Mouse (Mus musculus) left cerebral cortex, adult 2 months (tissue): ENCODE data around the gene Tnrc6a. TPM values are rescaled to one million over a fixed set of nuclear protein-coding genes. Genes with fewer than 3 reads are reported as not detected.

Experiments
- DNase-seq, 2 experiments: peaks; one replicate each; pipeline ENCODE4 v3.0.0; 2021 to 2022; ENCODE audit warnings: low spot score in 2 of 2, mixed read lengths in 1 of 2; ENCODE audit errors: extremely low spot score in 1 of 2
- H3K27ac ChIP-seq: fragments of 200-600 bp; 2 replicates; pipeline ENCODE4 v1.8.1; 2022
- H3K4me3 ChIP-seq: fragments of 200-600 bp; 2 replicates; pipeline ENCODE4 v1.8.1; 2022
- CTCF ChIP-seq: fragments of 200-600 bp; IDR thresholded peaks from 2 replicates; pipeline ENCODE4 v1.8.1; 2022; ENCODE audit warnings: antibody characterized with exemption, mild to moderate bottlenecking, moderate library complexity
- intact Hi-C: fragments of 180-260 bp; cut with DNase I; formaldehyde crosslinking; loops from one replicate; pipeline ENCODE4 v1.15.1; 2025
- total RNA-seq, 2 experiments: library from RNA; stranded (reverse); gene quantifications; 2 replicates each; pipeline ENCODE4 v1.2.3; 2021

Gene Tnrc6a
- total RNA-seq, 2 experiments from 2014 or later, result 59.6 to 62.4 TPM

DNA sequence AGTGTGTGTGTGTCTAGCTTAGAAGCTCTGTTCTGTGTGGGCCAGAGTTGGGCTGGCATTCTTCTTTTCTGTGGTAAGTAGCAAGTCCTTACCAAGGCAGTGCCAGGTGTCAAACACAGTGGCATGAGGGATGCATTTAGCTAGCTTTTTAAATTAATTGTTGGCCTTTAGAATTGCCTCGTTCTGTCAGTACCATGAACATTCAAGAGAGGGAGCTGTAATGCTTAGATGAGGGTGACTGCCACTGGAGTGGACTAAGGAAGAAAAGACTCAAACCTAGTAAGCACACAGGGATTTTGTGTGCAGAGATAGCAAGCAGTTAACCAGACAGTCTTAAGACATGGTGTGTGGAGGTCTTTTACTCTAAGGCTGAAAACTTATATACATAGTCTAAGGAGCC, 3.6 kb downstream of the Tnrc6a start:
- no peak for DNase-seq
- TF ChIP-seq CTCF, result peak; percentile 45
- Histone ChIP-seq H3K4me3 (no peak overlapping the region), H3K27ac (no peak overlapping the region)
- intact Hi-C loops, result loop anchor here (5.0 kb wide), 1 partner anchor 60 kb away; no protein-coding TSS in a partner anchor

DNA sequence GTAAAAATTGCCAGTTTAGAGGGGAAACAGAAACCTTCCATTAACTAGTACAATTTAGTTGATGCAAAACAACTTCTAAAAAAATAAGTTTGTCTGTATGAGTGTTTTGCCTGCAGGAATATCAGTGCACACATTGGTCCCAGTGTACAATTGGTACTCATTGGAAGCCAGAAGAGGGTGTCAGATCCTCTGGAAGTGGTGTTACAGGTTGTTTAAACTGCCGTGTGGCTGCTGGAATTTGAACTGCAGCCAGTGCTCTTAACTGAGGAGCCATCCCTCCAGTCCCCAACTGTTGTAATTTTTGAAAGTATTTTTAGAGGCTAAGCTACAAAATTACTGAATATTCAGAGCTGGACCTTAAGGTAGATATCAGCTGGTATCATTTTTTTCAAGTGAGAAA, 4.3 kb downstream of the Tnrc6a start:
- intact Hi-C loops, result loop anchor here (5.0 kb wide), 1 partner anchor 61 kb away; no protein-coding TSS in a partner anchor
- DNase-seq, result no peak

DNA sequence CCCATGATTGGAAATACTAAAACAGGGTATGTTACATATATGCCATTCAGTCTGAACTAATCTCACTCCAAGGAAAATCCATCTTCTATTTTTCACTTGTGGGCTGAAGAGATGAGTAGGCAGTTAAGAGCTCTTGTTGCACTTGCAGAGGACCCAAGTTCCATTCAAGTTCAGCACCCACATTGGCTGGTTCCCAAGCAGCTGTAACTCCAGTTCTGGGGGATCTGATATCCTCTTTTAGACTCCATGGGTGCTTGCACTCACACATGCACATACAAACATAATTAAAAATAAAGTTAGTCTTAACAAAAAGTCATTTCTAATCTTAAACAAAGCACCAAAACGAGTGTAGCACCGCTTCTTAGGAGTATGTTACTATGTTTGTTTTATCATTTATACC, 5.4 kb downstream of the Tnrc6a start:
- no peak overlapping the region for H3K4me3 ChIP-seq
- H3K27ac ChIP-seq, result peak overlapping the region; percentile 26; the same call in 1 of the 2 replicates
- no peak for DNase-seq
- intact Hi-C loops, result loop anchor here (5.0 kb wide), 1 partner anchor 62 kb away; no protein-coding TSS in a partner anchor
- TF ChIP-seq CTCF, result no peak

More for the DNA sequence above, 4.3 kb downstream of the Tnrc6a start:
- TF ChIP-seq CTCF, result no peak
- no peak overlapping the region for H3K4me3 ChIP-seq
- H3K27ac ChIP-seq, result no peak overlapping the region

DNA sequence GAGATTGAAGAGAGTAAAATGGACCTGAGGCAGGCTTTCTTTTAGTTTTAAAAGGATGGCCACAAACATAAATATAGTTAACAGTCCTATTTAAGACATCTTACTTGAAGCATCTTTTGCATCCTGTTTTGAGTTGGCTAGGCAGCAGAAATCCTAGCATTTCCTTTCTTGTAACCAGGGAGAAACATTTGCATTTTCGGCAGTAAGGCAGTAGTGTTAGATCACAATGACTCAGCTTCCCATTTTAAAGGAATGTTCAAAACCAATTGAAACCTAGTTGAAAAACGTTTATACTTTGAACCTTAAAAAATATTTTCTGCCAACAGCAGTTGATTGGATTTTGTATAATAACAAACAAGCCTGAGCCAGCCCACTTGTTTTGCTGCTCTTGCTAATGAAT, 6.5 kb downstream of the Tnrc6a start:
- H3K27ac ChIP-seq, result peak overlapping the region; percentile 26; the same call in 1 of the 2 replicates
- intact Hi-C loops, result no loop called here
- H3K4me3 ChIP-seq, result no peak overlapping the region
- DNase-seq, result no peak
- no peak for TF ChIP-seq CTCF

DNA sequence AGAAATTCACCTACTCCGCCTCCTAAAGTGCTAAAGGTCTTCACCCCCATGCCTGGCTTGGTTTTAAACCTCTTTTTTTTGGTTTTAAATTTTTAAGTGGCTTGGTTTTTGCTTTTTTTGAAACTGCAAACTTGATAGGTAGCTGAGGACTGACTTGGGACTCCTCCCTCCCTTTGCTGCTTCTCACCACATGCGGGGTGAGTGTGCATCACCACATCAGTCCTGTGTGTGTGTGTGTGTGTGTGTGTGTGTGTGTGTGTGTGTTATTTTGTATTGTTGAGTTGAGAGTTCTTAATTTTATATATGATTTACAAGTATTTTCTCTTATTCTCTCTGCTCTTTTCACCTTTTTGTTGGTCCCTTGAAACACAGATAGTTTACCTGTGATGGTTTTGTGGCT, 8.7 kb downstream of the Tnrc6a start:
- Histone ChIP-seq H3K27ac (no peak overlapping the region), H3K4me3 (no peak overlapping the region)
- no peak for TF ChIP-seq CTCF
- intact Hi-C loops, result no loop called here
- DNase-seq, result no peak

DNA sequence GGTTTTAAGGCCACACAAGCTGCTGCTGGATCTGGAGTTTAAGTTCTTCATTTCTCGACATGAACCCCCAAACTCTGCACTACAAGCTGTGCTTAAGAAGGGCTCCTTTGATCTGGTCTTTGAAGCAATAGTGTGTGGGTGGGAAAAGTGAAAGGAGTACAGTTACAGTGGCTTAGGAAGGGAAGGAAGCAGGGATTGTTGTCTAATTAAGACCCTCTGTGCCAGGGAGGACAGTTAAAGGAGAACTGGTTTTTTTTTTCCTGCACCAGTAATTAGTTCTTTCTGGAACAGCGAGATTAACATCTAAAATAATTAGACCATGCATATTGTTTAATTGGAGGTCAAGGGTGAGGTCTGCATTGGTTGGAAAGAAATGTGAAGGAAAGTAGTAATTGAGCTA, 11.2 kb downstream of the Tnrc6a start:
- DNase-seq, result no peak
- intact Hi-C loops, result no loop called here
- no peak for TF ChIP-seq CTCF

DNA sequence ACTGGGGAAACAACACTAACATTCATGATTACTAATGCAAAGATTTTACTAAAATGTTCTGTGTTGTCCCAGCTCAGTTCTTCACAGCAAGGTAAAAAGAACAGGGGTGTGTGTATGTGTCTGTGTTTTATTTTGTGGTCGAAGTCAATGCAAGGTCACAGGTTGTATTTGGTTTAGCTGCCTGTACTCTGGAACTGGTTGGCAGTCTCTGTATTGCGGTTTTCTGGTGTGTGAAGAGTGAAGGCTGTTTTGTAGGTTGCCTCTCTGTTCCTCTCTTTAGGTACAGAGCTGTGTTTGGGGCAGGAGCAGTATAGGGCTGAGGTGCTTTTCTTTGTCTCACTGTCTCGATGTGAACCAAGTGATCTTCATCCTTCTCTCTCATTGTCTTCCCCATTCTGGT, 12.0 kb downstream of the Tnrc6a start:
- intact Hi-C loops, result no loop called here
- TF ChIP-seq CTCF, result no peak
- H3K4me3 ChIP-seq, result no peak overlapping the region
- DNase-seq, result no peak
- no peak overlapping the region for H3K27ac ChIP-seq

More for the DNA sequence above, 11.2 kb downstream of the Tnrc6a start:
- no peak overlapping the region for H3K27ac ChIP-seq
- no peak overlapping the region for H3K4me3 ChIP-seq

DNA sequence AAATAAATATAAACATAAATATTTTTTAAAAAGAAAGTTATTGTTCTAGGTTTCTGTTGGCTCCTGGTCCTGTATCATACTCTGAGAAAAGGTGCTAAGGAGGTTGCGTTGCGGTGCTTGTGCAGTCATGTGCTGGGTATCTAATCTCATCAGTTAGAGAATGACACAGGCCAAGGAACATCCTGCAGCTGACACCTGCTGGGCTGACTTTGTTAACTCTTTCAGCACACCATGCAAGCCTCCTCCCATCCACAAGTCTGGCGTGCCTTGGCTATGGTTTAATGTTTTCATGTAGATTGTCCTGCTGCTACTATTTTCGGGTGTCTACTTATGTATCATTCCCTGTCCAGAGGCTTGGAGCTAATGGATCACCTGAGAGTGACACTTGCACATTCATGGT, 14.3 kb downstream of the Tnrc6a start:
- TF ChIP-seq CTCF, result no peak
- intact Hi-C loops, result no loop called here
- no peak overlapping the region for H3K4me3 ChIP-seq
- DNase-seq, result no peak
- no peak overlapping the region for H3K27ac ChIP-seq

DNA sequence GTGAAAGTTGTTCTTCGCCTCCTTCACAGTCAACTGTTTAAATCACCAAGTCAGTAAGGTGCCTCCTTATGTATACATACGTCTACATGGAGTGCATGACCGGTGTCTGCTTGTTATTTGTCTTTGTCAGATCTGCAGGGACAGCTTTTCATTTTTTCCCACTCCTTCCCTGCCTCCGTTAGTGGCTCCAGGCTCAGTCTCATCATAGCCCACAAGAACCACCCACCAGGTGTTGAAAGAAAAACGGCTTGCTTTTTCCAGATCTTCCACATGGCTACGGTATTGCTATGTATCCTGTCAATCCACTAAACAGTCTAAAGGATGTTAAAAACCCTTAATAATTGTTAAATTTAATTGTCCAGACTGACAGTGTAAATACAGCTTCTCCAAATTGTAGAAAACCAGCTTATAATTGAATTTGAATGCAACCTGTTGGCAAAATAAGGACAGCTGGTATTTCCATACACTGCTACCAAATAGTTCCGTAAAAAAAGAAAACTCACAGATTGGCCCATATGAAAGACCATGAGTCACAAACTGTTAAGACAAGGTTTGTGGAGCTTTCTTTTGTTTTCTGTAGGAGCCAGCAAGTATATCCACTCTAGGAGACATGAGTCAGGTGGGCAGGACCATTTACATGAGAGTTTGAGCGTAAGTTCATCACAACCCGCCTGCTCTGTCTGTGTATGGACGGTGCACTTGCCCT, 22.6 kb downstream of the Tnrc6a start:
- no peak for TF ChIP-seq CTCF
- H3K27ac ChIP-seq, result no peak overlapping the region
- no peak for DNase-seq
- no peak overlapping the region for H3K4me3 ChIP-seq
- intact Hi-C loops, result loop anchor here (1.0 kb wide), 1 partner anchor 80 kb away; no protein-coding TSS in a partner anchor

DNA sequence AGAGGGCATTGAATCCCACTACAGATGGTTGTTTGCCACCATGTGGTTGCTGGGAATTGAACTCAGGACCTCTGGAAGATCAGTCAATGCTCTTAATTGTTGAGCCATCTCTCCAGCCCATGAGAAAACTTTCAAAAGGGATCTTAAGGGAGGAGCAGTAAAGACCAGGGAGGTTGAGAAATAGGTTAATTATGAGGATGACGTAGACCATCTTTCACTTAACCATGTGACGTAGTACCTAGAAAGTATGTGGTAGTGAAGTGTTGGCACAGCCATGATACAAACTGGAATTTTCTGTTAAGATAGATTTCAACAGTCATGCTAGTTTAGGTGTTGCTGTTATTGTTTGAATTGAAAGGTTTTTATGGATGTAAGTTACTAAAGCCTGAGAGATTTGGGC, 24.1 kb downstream of the Tnrc6a start:
- no peak for DNase-seq
- no peak for TF ChIP-seq CTCF
- Histone ChIP-seq H3K27ac (no peak overlapping the region), H3K4me3 (no peak overlapping the region)
- intact Hi-C loops, result no loop called here

DNA sequence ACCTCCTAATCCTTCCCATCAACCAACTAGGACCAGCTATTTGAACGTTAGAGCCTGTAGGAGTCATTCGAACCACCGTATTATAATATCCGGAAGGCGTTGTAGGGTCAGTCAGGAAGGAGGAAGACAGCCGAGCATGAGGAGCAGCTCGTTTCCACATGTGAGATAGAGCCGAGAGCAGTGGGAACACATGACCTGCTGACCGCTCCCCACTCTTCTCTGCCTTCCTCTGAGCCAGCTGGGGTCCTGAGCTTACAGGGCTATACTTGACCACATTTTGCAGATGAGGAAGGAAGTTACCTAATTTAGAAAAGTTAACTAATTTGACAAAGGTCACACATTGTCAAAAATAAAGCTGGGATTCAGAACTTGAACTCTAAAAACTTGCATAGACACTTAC, 25.2 kb downstream of the Tnrc6a start:
- Histone ChIP-seq H3K27ac (no peak overlapping the region), H3K4me3 (no peak overlapping the region)
- no peak for DNase-seq
- no peak for TF ChIP-seq CTCF
- intact Hi-C loops, result no loop called here

DNA sequence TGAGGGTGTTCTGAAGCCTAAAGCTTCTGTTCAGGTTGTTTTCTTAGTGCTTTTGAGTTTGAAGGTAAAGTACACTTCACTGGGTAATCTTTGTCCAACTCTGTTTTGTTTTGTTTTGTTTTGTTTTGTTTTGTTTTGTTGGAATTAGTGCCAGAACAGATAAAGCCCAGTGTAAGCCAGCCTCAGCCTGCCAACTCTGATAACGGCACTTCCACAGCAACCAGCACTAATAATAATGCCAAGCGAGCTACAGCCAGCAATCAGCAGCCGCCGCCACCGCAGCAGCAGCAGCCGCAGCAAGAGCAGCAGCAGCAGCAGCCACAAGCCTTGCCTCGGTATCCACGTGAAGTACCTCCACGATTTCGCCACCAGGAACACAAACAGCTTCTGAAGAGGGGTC, 38.7 kb downstream of the Tnrc6a start:
- TF ChIP-seq CTCF, result no peak

DNA sequence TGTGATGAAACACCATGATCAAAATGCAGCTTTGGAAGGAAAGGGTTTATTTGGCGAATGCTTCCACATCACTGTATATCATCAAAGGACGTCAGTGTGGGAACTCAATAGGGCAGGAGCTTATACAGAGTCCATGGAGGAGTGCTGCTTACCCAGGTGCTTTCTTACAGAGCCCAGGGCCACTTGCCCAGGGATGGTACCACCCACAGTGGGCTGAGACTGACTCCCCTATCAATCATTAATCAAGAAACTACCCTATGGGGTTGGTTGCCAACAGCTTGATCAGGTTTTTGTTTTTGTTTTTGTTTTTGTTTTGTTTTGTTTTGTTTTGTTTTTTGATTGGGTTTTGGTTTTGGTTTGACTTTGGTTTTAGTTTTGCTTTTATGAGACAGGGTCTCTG, 43.8 kb downstream of the Tnrc6a start:
- Histone ChIP-seq H3K4me3 (no peak overlapping the region), H3K27ac (no peak overlapping the region)
- no peak for TF ChIP-seq CTCF
- DNase-seq, result no peak
- intact Hi-C loops, result no loop called here

More for the DNA sequence above, 38.7 kb downstream of the Tnrc6a start:
- Histone ChIP-seq H3K4me3 (no peak overlapping the region), H3K27ac (no peak overlapping the region)
- no peak for DNase-seq
- intact Hi-C loops, result no loop called here
